Mouse (Mus musculus): Measurements from ENCODE around the gene Elfn2. TPM values are rescaled to one million over a fixed set of nuclear protein-coding genes. Genes with fewer than 3 reads are reported as not detected.
A peak's percentile ranks its signal among the peaks of the same experiment; 100 is the strongest.

Elfn2 gene
- total and polyA plus RNA-seq, 2 experiments from 2014 or later = 10.1 to 51.6 TPM

DNA sequence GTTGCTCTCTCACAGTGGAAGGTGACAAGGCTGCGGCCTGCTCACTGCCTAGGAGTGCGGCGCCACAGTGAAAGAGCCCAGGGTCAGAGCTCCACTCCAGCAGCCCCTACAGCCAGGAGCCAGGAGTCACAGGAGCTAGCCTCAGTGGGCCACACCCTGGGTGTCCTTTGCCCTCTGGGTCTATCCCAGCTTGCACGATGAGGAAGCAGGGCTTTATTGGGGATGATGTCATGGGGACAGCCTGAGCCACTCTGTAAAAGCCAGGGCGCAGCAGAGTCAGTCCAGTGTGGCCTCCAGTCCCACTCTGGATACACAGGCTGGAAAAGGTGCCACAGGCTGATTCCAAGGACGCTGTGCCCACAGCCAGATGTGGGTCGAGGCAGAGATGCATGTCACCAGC is 31.7 kb downstream of the Elfn2 start:
- DNase-seq = no peak
- Histone ChIP-seq H3K27me3 (ENCODE audit: insufficient read depth, low read length) (no peaks in the 10 kb centered on the region), H3K4me1 (ENCODE audit: insufficient read depth) (peaks cover 17% of the 10 kb centered on the region), H3K9ac (no peak overlapping the region), H3K4me3 (ENCODE audit: low read depth, low read length) (no peak overlapping the region), H3K36me3 (ENCODE audit: insufficient read depth) (no peaks in the 10 kb centered on the region), H3K4me2 (ENCODE audit: low read depth) (no peak overlapping the region), H3K27ac (ENCODE audit: low read depth, low read length) (no peak overlapping the region), H3K9me3 (ENCODE audit: low read length) (no peaks in the 10 kb centered on the region)
- ATAC-seq = no peak
- no peak for TF ChIP-seq CTCF (IDR thresholded peaks at IDR 0.05; ENCODE audit: low read depth)
- 73% methylated on average over 7 of the region's 7 CpGs for WGBS

DNA sequence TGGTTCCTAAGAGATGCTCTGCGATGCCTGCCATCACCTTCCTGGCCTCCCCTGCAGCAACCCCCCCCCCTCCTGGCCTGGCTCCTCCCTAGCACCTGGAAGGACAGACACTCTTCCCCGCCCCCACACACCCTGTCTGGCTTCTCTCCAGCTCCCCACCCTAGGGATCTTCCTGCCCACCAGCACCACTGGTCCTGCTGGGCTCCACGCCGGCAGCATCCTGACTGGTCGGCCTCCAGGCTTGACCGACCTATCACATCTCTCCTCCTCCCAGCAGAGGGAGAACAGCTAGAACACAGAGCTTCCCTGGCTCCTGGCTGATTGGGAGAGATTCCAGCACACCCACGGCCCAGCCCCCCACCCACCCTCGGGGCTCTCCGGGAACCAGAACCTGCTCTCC is 34.5 kb downstream of the Elfn2 start:
- no peaks in the 10 kb centered on the region for H3K9me3 ChIP-seq (ENCODE audit: low read length)
- peak overlapping the region; percentile 22; the same call in 1 of the 2 replicates for H3K9ac ChIP-seq
- 6% methylated on average over 9 of the region's 9 CpGs for WGBS
- H3K4me1 ChIP-seq (ENCODE audit: insufficient read depth) = peaks cover 17% of the 10 kb centered on the region
- H3K4me2 ChIP-seq (ENCODE audit: low read depth) = no peak overlapping the region
- H3K36me3 ChIP-seq (ENCODE audit: insufficient read depth) = no peaks in the 10 kb centered on the region
- peak; percentile 67 for ATAC-seq
- no peak overlapping the region for H3K4me3 ChIP-seq (ENCODE audit: low read depth, low read length)
- DNase-seq = peak; percentile 50
- H3K27me3 ChIP-seq (ENCODE audit: insufficient read depth, low read length) = no peaks in the 10 kb centered on the region
- H3K27ac ChIP-seq (ENCODE audit: low read depth, low read length) = peak overlapping the region; percentile 82
- TF ChIP-seq CTCF (IDR thresholded peaks at IDR 0.05; ENCODE audit: low read depth) = no peak

DNA sequence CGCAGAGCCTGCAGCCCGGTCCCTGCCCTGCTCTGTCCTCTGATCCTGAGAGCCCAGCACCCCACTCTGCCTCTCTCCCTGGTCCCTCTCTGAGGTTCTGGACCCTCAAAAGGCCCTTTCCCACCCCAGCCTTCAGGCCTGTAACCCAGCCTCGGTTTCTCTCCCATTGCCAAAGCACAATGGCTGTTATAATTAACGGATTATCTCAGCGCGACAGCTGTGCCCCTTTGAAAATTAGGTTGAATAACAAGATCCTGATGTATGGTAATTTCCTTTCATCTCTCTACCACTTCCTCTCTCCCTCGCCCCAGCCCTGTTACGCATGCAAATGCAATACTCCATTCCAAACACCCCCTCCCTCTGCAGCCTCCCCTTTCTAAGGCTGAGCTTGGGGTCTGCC is 35.1 kb downstream of the Elfn2 start:
- no peaks in the 10 kb centered on the region for H3K9me3 ChIP-seq (ENCODE audit: low read length)
- WGBS = 14% methylated on average over 8 of the region's 8 CpGs
- H3K4me3 ChIP-seq (ENCODE audit: low read depth, low read length) = no peak overlapping the region
- no peaks in the 10 kb centered on the region for H3K27me3 ChIP-seq (ENCODE audit: insufficient read depth, low read length)
- TF ChIP-seq CTCF (IDR thresholded peaks at IDR 0.05; ENCODE audit: low read depth) = no peak
- ATAC-seq = peak; percentile 82
- peak overlapping the region; percentile 22; the same call in 1 of the 2 replicates for H3K9ac ChIP-seq
- H3K27ac ChIP-seq (ENCODE audit: low read depth, low read length) = peak overlapping the region; percentile 82
- DNase-seq = peak; percentile 63
- peaks cover 17% of the 10 kb centered on the region for H3K4me1 ChIP-seq (ENCODE audit: insufficient read depth)
- H3K4me2 ChIP-seq (ENCODE audit: low read depth) = no peak overlapping the region
- no peaks in the 10 kb centered on the region for H3K36me3 ChIP-seq (ENCODE audit: insufficient read depth)

DNA sequence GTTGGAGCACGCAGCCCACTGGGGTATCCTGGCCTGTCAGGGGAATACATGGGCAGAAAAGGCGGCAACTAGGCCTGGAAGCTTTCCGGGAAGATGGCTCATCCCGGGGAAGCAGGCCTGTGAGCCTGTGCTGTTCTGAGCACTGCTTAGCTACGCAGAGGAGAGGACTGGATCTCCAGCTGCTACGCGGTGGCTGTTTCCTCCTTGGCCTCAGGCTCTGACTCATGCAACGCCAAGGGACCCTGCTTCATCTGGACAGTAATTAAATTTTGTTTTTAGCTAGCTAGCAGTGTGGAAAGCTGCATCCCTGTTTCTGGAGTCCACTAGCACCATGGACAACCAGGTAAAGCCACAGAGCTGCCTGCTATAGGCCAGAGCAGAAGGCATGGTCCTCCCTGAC is 36.8 kb downstream of the Elfn2 start:
- Histone ChIP-seq H3K9me3 (ENCODE audit: low read length) (no peaks in the 10 kb centered on the region), H3K36me3 (ENCODE audit: insufficient read depth) (no peaks in the 10 kb centered on the region), H3K4me3 (ENCODE audit: low read depth, low read length) (no peak overlapping the region), H3K27me3 (ENCODE audit: insufficient read depth, low read length) (no peaks in the 10 kb centered on the region), H3K4me1 (ENCODE audit: insufficient read depth) (peaks cover 17% of the 10 kb centered on the region), H3K4me2 (ENCODE audit: low read depth) (no peak overlapping the region), H3K9ac (no peak overlapping the region), H3K27ac (ENCODE audit: low read depth, low read length) (no peak overlapping the region)
- TF ChIP-seq CTCF (IDR thresholded peaks at IDR 0.05; ENCODE audit: low read depth) = no peak
- WGBS = 72% methylated on average over 8 of the region's 8 CpGs
- ATAC-seq (no peak), DNase-seq (no peak)

DNA sequence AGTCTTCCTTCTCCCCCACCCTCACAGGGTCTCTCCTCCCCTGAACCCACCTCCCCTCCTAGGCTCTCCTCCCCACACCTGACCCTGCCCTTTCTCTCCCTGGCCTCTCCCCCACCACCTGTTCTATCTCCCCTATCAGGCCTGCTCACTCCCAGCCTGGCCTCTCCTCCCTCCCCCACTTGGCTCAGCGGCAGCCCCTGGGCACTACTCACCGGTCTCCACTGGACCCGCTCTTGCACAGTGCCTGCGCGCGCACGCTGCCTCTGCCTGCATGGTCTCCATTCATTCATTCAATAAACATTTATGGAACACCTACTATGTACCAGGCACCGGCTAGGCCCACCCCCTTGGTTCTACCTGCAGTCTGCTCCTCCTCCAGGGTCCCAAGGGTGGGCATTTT is 37.3 kb downstream of the Elfn2 start:
- ATAC-seq = no peak
- Histone ChIP-seq H3K4me3 (ENCODE audit: low read depth, low read length) (no peak overlapping the region), H3K36me3 (ENCODE audit: insufficient read depth) (no peaks in the 10 kb centered on the region), H3K4me2 (ENCODE audit: low read depth) (no peak overlapping the region), H3K9ac (no peak overlapping the region), H3K27ac (ENCODE audit: low read depth, low read length) (no peak overlapping the region), H3K27me3 (ENCODE audit: insufficient read depth, low read length) (no peaks in the 10 kb centered on the region), H3K9me3 (ENCODE audit: low read length) (no peaks in the 10 kb centered on the region), H3K4me1 (ENCODE audit: insufficient read depth) (peaks cover 19% of the 10 kb centered on the region)
- DNase-seq = no peak
- no peak for TF ChIP-seq CTCF (IDR thresholded peaks at IDR 0.05; ENCODE audit: low read depth)
- 81% methylated on average over 8 of the region's 8 CpGs for WGBS

DNA sequence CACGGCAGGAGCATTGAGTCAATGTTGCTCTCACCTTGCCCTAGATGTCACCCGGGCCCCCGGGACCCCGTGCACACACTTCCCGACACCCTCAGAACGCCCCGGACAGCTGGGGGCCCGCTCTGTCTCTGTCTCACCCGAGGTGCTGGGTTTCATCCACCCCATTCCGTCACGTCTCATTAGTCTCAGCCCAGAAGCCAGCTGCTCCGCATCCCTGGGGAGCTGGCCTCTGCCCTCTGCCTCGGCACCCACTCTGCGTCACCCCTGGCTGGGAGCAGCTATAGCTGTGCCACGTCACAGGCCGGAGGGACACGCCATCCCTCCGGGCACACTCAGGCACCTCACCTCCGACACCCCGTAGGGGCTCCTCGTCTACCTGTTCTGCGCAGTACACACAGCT is 38.3 kb downstream of the Elfn2 start:
- H3K4me3 ChIP-seq (ENCODE audit: low read depth, low read length) = no peak overlapping the region
- H3K36me3 ChIP-seq (ENCODE audit: insufficient read depth) = no peaks in the 10 kb centered on the region
- no peak overlapping the region for H3K4me2 ChIP-seq (ENCODE audit: low read depth)
- no peak overlapping the region for H3K9ac ChIP-seq
- DNase-seq (no peak), ATAC-seq (no peak)
- H3K9me3 ChIP-seq (ENCODE audit: low read length) = no peaks in the 10 kb centered on the region
- no peak overlapping the region for H3K27ac ChIP-seq (ENCODE audit: low read depth, low read length)
- WGBS = 79% methylated on average over 22 of the region's 22 CpGs
- peaks cover 29% of the 10 kb centered on the region for H3K4me1 ChIP-seq (ENCODE audit: insufficient read depth)
- no peaks in the 10 kb centered on the region for H3K27me3 ChIP-seq (ENCODE audit: insufficient read depth, low read length)
- TF ChIP-seq CTCF (IDR thresholded peaks at IDR 0.05; ENCODE audit: low read depth) = no peak

DNA sequence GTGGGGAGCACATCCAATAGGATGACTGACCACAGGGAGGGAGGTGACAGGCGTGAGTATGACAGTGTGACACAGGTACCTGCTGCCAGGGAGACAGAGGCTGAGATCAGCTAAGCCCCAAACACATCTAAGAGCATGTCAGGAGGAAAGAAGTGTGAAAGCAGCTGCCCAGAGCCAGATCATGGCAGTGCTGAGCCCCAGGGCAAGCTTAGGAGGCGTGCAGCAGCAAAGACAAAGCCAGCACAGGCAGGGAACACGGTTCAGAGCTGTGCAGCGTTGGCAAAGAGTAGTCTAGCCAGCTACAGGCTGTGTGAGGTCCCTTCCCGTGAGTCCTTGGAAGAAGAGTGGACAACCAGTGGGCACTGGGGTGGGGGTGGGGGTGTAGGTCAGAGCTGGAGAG is 40.9 kb downstream of the Elfn2 start:
- Histone ChIP-seq H3K27ac (ENCODE audit: low read depth, low read length) (no peak overlapping the region), H3K4me2 (ENCODE audit: low read depth) (no peak overlapping the region), H3K36me3 (ENCODE audit: insufficient read depth) (peaks cover 15% of the 10 kb centered on the region), H3K9ac (no peak overlapping the region), H3K4me1 (ENCODE audit: insufficient read depth) (peaks cover 21% of the 10 kb centered on the region; the same call in 1 of the 2 replicates), H3K27me3 (ENCODE audit: insufficient read depth, low read length) (no peaks in the 10 kb centered on the region), H3K4me3 (ENCODE audit: low read depth, low read length) (no peak overlapping the region), H3K9me3 (ENCODE audit: low read length) (no peaks in the 10 kb centered on the region)
- TF ChIP-seq CTCF (IDR thresholded peaks at IDR 0.05; ENCODE audit: low read depth) = no peak
- ATAC-seq (no peak), DNase-seq (no peak)
- WGBS = 40% methylated on average over 5 of the region's 5 CpGs

DNA sequence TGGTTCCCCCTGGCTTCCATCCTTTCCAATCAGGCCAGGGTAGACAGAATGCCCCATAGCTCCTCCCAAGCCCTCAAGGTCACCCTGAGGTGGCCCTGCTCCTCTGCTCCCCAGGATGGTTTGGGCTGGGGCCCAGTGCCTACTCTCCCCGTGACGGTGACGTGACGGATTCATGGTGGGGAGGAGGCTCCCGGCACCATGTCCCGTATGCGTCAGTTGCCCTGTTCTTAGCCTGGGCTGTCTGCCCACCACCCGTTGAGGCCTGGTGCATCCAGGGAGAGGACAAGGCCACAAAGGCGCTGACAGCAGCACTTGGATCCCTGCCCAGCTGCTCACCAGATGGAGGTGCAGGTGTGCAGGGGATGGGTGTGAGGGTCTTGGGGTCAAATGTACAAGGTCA is 41.6 kb downstream of the Elfn2 start:
- Histone ChIP-seq H3K9me3 (ENCODE audit: low read length) (no peaks in the 10 kb centered on the region), H3K27me3 (ENCODE audit: insufficient read depth, low read length) (no peaks in the 10 kb centered on the region), H3K36me3 (ENCODE audit: insufficient read depth) (peaks cover 22% of the 10 kb centered on the region), H3K27ac (ENCODE audit: low read depth, low read length) (no peak overlapping the region), H3K4me3 (ENCODE audit: low read depth, low read length) (no peak overlapping the region), H3K9ac (no peak overlapping the region), H3K4me2 (ENCODE audit: low read depth) (no peak overlapping the region), H3K4me1 (ENCODE audit: insufficient read depth) (peaks cover 21% of the 10 kb centered on the region; the same call in 1 of the 2 replicates)
- WGBS = 31% methylated on average over 9 of the region's 9 CpGs
- DNase-seq = no peak
- no peak for TF ChIP-seq CTCF (IDR thresholded peaks at IDR 0.05; ENCODE audit: low read depth)
- ATAC-seq = no peak

Measured in forebrain, postnatal 0 days (tissue).